Mouse (Mus musculus): ENCODE measurements around the gene Aatk.

The Aatk gene

DNA sequence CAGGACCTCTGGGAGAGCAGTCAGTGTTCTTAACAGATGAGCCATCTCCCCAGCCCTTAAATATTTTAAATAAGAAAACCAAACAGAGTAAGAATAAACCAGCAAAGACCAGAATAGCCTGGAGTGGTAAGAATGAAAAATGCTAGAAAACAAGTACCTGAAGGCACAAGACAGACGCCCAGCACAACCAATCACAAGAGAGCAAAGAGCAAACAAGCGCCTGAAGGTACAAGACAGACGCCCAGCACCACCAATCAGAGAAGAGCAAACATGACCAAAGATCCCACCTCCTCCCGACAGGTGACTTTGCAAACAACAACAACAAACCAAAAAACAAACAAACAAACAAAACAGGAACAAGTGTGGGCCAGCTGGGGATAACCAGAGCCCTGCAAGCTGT is 6.9 kb upstream of the Aatk start:
- peak; percentile 61 for DNase-seq (ENCODE audit: low read depth, low spot score)

DNA sequence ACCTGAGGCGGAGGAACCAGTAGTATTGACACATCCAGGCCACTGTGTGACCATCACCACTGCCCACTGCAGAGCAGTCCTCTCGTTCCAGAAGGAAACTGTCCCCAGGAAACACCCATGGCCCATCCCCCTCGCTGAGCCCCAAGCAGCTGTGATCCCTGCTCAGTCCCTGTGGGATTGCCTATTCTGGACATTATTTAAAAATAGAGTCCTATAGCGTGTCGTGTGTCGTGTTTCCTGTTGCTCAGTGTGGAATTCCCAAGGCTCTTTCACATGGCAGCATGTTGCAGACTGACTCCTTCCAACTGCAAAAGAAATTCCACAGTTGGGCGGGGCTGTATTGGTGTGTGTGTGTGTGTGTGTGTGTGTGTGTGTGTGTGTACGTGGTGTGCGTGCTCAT is 5.3 kb upstream of the Aatk start:
- no peak for DNase-seq (ENCODE audit: low read depth, low spot score)

GRCm38 (mm10) chr11:120051124-120051811 is 4.3 kb upstream of the Aatk start:
- peak; percentile 21 for DNase-seq (ENCODE audit: low read depth, low spot score)

DNA sequence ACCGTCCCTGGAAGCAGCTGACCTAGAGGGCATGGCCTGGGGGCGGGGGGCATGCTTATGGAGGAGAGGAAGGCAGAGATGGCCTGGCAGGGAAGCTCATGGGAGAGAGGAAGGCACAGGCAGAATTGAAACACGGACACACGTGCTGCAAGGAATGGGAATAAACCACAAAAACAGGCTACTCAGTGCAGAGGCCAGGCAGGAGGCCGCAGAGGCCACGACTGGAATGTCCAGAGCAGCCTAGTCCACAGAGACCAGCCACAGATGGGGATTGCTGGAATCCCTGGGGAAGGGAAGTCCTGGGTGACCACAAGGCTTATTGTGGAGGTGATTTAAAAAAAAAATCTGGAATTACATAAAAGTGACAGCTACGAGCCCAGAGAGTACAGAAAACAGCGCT is 2.1 kb upstream of the Aatk start:
- DNase-seq (ENCODE audit: low read depth, low spot score): no peak

DNA sequence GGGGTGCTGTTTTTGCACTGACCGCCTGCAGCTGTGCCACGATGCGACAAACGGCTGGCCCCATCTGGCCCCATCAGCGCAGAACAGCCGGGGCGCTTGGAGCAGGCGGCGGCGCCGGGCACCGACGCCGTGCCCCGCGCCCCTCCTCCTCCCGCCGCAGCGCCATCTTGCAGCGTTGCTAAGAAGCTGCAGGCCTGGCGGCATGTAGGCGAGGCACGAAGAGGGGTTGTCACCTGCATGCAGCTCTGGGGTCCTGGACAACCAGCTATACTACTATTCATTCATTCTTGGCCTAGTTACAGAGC is 1.2 kb upstream of the Aatk start:
- peak; percentile 31 for DNase-seq (ENCODE audit: low read depth, low spot score)

DNA sequence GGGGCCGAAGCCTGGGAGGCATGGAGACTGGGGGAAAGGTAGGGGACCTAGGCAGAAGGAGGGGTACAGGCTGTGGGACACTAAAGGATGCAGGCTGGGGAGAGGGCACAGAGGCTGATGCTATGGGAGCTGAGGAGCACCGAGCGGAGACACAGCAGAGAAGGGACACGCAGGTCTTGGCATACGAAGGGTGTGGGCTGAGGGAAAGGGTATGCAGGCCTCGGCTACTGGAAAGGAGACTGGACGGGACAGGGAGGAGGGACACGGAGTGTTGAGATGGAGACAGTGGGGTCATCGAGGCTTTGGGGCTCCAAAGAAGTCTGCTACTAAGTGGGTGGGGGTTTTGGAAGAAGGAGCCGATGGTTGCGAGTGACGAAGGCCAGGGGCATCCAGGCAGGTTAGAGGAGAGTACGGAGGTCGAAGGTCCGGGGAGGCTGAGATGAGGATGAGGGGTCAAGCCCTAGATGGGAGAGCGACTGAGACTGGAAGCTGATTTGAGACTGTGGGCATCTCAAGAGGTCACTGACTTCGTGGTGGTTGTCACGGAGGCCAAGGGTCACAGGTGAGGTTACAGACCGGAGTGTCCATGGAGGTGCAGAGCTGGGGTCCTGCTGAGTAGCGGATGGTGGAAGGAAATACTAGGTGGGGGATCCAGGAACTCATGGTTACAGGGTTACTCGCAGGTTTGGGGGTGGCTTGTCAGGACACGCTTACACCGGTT is 724 bp upstream of the Aatk start:
- DNase-seq (ENCODE audit: low read depth, low spot score): no peak

DNA sequence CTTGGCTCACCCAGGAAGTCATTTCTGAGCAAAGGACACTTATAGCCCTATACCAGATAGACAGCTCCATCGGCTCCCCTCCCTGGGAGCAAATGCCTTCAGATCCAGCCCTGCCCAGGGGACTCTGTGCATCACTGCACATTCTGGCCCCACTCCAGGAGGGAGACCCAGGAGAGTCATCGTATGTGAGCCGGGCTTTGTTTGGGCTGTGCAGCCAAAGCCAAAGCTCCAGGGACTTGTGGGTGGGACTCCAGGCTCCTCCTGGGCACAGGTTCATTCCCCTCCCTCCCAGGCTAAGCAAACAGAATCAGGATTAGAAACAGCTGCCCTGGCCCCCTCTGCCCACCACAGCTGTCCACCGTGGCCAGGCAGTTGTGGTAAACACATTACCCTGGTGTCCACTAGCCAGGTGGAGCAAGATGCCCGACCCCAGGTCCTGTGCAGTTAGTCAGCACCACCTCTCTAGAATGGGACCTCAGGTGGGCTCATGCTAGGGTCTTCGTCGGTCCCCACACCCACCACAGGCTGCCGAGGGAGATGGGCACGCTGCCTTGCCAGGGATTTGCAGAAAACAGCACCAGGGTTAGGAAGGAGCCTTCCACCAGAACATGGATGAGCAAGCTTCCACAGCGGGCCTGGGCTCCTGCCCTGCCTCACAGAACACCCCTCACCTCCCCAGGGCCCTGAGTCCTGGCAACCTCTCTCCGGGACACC is 971 bp downstream of the Aatk start:
- no peak for DNase-seq (ENCODE audit: low read depth, low spot score)

GRCm38 (mm10) chr11:120045341-120045740 is 1.6 kb downstream of the Aatk start:
- no peak for DNase-seq (ENCODE audit: low read depth, low spot score)

DNA sequence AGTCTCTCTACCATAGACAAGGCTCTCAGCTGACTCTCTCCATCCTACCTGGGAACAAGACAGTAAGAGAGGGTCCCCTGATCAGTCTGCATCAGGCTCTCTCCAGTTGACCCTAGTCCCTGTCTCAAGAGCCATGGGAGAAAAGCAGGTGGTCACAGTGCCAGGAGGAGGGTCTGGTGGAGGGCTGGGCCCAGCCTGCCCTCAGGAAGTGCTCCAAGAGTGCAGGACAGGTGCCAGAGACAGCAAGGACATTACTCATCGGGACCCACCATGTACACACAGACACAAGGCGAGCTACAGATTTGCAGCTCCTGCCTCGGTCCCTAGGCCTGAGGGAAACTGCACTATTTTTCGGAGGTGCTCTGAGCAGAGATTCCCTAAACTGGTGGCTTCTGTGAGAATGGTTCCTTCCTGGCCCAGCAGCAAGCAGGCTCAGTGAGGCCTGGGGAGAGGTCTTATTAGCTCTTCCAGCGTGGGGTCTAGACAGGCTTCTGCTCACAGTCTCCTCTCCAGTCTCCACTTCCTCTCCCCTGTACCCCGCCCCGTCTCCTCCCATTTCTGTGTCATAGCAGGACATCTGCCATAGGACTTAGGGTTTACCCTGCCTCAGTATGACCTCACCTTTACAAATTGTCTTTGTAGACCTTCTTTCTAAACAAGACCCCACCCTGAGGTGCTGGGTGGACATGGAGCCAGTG is 4.7 kb downstream of the Aatk start:
- DNase-seq (ENCODE audit: low read depth, low spot score): no peak

DNA sequence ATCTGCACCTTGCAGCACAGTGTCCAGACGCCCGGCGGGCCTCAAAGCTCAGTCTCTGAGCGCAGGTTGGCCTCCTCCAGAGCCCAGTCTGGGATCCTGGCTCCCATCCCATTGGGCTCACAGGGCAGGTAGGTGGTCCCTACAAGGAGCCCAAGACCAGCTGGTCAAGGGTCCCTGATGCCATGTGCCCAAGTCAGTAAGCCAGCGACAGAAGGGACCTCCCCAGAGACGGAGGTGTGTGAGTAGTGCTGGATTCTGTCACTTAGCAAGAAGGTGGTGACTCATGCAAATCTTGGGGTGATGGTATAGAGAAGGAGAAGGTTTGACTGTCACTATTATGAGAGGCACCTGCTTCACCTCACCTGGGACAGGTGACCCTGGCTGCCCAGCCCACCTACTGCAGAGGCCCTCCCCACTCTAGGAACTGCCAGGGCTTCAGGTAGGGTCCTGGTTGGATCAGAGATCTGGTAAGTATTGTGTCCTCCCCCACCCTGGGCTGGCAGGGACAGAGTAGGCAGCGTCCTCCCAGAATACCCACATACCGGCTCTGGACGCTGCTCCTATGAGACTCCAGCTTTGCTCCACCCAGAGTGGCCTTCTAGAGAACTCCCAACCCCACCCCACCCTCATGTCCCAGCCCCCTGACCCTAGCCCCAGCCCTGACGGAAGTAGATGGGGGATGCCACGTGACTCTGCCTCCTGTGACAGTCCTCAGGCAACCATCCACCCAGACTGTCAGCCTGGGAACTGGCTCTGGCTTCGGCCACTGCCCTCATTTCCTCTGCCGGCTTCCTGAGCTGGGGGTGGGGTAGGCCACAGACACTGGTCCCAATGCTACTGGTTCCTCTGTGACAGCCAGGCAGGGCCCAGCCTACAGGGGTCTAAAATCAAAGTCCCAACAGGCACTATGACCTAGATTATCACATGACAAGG is 5.5 kb downstream of the Aatk start:
- no peak for DNase-seq (ENCODE audit: low read depth, low spot score)

DNA sequence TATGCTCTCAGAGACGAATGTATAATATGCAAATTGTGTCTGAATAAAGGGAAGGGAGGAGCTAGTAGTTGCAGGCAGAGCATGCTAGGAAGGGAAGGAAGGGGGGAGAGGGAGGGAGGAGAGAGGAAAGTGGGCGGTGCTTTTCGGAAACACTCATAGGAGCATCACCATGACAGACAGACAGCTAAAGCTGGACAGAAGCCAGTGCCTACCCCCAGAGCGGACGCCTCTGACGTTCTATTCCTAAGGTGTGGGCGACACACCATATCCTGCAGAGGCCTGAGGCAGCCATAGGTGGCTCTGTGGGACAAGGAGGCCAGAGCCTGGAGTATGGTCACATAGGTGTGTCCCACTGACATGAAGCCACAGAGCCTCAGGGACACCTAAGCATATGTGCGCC is 6.5 kb downstream of the Aatk start:
- DNase-seq (ENCODE audit: low read depth, low spot score): no peak

DNA sequence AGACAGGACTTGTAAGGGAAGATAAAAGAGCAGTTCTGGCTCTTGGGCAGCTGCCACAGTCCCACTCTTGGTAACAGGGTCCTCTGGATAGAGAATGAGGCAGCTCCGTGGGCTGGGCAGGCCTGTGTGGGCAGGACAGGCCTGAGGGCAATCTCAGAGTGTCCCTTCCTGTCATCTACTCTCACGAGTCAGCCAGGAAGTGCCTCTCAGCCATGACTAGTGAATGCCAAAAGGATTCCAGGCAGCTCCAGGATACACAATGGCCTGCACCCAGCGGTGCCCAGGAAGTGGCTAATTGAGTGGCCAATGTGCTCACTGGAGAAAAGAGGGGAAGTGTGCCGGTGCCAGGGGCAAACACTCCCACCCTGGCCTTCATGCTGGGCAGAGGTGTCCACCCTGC is 7.4 kb downstream of the Aatk start:
- DNase-seq (ENCODE audit: low read depth, low spot score): no peak

DNA sequence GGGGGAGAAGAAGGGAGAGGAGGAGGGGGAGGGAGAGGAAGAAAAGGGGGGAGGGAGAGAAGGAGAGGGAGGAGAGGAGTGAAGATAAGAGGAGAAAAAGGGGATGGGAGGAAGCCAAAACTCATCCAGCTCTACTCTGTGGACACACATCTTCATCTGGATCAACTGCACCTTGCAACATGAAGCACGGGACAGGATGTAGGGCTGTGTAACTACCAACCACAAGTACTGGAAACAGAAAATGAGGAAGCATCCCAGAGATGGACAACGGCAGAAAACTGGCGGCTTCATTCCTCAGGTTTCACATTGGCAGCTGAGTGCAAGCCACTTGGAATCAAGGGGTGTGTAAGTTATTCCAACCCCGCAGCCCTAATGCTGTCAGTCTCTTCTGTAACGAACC is 12.2 kb downstream of the Aatk start:
- no peak for DNase-seq (ENCODE audit: low read depth, low spot score)

- peak; percentile 55 for DNase-seq (ENCODE audit: low read depth, low spot score)
Measured at GRCm38 (mm10) chr11:120034306-120034705, 12.7 kb downstream of the Aatk start.

- no peak for DNase-seq (ENCODE audit: low read depth, low spot score)
Measured at GRCm38 (mm10) chr11:120033473-120033872, 13.5 kb downstream of the Aatk start.

DNA sequence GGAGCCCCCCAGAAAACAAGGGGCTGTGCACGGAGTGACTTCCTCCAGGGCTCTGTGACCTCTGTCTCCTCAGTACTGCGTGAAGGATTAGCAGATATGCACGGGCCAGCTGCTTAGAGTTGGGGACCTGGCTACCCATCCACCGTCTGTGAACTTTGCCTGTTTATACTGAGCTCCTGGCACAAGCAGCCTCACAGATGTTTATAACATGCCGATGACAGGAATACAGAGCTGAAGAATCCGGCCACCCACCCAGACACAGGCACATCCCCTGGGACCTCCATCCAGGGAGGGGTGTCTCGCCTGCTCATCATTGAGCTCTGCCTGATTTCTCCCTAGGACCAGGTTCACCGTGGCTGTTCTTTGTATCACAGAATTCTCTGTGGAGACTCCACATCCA is 14.9 kb downstream of the Aatk start:
- no peak for DNase-seq (ENCODE audit: low read depth, low spot score)

GRCm38 (mm10) chr11:120030145-120030901 is 16.6 kb downstream of the Aatk start:
- DNase-seq (ENCODE audit: low read depth, low spot score): peak; percentile 50

- peak; percentile 66 for DNase-seq (ENCODE audit: low read depth, low spot score)
Measured at GRCm38 (mm10) chr11:120029431-120030144, 17.4 kb downstream of the Aatk start.

DNA sequence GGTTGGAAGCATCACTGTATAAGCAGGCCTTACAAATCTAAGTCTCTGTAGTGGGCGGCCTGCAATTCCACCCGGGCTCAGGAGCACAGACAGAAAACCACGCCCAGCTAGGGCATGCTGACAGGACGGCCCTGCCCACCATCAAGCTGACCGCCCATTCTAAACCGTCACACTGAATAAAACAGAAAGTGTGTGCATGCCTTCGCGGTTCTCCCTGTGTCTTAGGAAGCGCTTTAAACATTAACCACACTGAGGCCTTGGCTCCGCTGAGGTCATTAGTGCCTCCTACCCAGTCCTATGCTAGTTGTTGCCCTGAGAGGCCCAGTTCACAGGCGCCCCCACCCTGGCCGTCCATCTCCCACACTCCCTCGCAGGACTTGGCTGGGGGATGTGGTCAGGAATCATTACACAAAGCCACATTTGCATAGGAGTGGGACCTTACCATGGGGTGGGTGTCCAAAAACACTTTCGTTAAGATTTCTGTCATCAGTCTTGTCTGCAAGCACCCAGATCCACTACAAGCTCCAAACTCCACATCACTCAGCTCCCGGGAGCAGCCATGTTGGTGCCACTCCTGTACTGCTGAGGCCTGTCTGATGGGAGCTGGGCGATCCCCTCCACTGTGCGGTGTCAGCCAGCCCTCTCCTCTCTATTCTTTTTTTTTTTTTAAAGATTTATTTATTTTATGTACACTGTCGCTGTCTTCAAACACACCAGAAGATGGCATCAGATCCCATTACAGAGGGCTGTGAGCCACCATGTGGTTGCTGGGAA is 18.5 kb downstream of the Aatk start:
- DNase-seq (ENCODE audit: low read depth, low spot score): no peak
